Mouse (Mus musculus) naive thymus-derived CD4-positive, alpha-beta T cell, adult 2 months (primary cell): ENCODE data around the gene Six3.

Experiments
- DNase-seq: peaks from one replicate; pipeline ENCODE4 v3.0.0-alpha.2; 2011; ENCODE audit warnings: low read depth

Six3 gene

DNA sequence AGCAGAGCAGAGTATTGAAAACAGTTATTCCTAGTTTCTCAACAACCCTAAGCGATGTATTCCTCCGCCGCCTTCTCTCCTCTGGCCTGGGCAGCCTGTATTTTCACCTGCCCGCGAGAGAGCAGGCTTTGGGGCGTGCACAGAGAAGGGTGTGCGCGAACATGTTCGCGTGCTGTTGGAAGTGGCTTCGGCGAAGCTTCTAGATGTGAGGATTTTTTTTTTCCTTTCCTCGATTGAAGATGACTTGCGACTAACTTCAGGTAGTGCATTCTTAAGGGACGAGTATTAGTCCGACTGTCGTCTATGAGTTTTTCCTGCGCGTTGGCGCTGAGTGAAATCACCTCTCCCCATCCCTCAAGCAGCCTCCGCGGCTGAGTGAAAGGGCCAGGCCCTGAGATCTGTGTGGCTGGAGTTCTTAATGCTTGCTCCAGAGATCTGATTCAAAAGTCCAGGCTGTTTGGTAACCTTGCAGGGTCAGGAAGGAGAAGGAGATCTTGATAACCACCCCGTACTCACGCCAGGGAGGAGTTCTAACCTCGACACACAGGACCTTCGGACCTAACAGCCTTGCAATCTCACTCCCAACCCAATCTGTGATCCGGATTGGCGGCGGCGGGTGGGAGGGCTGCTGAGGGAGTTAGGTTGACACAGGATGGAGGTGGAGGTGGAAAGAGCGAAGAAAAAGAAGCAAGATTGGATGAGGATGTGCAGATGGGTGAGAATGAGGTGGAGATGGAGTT lies 712 bp upstream of the Six3 start:
- no peak for DNase-seq

DNA sequence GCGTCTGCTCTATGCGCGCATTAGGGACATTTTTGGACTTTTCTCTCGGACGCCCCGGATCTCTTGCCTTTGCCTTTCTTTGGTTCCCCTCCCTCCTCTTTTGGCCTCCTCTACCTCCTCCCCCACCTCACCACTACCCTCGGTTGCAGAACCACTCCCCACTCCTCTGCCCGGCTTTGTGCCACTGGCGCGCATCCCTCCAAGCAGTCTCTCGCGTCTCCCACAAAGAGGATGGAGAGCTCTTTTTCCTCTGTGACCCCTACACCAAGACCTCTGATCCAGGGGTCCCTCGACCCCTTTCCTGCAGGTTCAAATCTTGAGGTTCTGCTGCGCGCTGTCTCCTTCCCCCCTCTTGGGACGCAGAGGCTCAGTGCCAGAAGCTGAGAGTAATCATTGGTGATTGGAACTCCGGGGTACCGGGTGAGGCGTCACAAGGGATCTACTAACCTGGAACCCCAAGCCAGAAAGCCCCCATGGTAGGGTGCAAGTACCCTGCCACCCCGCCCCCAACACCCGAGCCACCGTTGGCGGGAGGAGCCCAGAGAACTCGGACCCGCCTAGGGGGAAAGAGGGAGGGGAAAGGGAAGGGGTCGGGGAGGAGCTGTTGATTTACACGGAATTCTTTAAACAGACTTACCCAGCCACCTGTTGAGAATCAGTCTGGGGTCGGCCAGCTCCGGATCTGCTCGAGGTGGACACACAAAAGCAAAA lies 758 bp downstream of the Six3 start:
- DNase-seq, result no peak

DNA sequence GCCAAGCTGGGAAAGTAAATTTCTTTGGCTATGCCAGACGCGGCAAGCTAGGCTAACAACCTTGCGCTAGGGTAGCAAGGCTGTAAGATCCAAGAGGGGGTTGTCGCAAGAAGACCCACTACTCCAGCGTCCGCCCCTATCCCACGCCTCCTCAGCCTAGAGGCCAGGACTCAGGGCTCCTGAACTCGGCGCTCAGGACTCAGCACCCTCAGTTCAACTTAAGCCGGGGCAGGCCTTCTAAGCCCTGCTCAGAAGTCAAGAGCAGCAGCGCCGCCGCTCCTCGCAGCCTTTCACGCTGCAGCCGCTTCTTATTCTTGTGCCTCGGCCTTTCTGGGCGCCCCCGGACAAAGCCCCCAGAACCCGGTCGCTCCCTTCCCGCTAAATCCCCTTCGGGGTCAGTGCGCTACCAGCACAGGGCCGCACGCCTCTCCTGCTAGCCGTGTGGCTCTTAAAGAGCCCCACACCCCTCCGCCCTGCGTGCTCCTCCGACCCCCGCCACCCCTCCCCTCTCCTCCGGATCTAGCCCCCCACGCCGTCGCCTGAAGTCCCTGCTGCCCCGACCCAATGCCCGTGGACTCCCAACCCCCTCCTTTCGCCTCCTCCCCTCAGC lies 1.4 kb downstream of the Six3 start:
- no peak for DNase-seq

GRCm38 (mm10) chr17:85615586-85615985 lies 2.2 kb downstream of the Six3 start:
- DNase-seq, result no peak

DNA sequence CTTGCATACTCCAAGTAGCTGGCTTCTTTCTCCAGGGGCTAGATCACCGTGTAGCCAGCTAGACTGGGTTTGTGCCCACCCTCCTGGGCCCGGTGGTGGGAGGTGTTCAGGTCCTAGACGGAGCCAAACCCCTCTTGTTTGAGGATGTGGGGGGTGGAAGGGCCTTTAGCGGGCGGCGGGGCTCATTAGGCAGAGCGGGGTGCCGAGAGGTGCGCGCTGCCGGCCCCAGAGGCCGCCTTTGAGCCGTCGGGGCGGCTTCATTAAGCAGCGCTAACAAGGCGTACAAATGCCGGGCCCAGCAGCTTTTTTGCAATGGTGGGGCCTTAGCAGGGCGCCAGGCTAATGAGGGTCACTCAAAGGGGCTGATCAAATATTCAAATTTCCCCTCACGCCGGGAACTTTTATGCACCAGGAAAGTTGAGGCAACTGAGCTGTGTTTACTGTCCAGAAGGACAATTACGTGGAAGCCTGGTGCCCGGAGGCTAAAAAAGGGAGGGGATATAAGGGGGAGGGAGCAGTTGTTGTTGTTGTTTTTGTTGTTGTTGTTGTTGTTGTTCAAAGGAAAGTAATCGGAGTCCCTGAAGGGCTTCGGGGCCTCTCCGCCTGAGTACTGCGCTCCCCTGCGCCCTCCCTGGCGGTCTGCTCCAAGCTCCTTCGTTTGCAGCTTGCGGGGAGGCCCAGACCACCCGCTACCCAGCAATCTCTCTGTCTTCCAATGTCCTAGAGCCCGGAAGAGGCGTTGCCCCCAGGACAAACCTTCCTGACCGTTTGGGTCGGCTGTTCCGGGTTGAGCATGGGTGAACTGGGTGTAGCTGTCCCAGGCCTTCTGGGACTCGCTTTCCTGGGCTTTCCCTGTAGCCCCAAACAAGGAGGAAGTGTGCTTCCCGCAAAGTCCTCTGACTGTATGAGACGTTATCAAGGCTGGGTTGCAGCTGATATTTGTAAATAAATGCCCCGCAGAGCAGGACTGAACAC lies 3.4 kb downstream of the Six3 start:
- no peak for DNase-seq

- no peak for DNase-seq
Measured at GRCm38 (mm10) chr17:85617566-85618358, 4.4 kb downstream of the Six3 start.

- no peak for DNase-seq
Measured at GRCm38 (mm10) chr17:85618359-85619112, 5.1 kb downstream of the Six3 start.

GRCm38 (mm10) chr17:85619113-85620085 lies 6.0 kb downstream of the Six3 start:
- no peak for DNase-seq

DNA sequence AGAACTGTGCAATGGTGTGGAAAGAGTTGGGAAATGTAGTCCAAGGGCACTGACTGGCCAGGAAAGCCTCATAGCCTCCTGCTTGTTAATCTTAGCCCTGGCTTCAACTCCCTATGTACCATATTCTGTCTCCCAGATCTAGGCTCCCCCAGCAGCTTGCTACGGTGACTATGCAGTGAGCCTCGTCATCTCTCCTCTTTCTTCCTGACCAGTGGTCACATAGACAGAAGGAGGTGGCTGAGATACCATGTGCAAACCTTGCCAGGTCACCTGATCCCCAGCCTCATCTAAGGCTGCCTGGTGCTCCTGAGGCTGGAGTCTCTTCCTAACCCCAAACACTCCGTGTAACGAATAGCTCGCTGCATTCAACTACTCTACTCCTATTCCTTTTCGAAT lies 6.7 kb downstream of the Six3 start:
- DNase-seq, result no peak

GRCm38 (mm10) chr17:85620680-85621504 lies 7.5 kb downstream of the Six3 start:
- DNase-seq, result no peak

DNA sequence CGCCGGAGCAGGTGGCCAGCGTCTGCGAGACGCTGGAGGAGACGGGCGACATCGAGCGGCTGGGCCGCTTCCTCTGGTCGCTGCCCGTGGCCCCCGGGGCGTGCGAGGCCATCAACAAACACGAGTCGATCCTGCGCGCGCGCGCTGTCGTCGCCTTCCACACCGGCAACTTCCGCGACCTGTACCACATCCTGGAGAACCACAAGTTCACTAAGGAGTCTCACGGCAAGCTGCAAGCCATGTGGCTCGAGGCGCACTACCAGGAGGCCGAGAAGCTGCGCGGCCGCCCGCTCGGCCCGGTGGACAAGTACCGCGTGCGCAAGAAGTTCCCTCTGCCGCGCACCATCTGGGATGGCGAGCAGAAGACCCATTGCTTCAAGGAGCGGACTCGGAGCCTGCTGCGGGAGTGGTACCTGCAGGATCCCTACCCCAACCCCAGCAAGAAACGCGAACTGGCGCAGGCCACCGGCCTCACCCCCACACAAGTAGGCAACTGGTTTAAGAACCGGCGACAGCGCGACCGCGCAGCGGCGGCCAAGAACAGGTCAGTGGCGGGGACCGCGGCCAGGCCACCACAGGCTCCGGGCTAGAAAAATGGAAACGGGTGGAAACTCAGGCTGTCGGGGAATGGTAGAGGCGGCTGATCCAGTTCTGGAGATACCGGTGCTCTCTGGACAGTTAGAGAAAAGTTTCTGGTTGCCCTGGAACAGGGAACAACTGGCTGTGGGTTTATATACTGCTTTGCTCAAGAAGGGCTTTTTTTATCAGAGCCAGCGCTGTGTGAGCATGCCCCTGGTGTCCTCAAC lies 8.3 kb downstream of the Six3 start:
- no peak for DNase-seq

DNA sequence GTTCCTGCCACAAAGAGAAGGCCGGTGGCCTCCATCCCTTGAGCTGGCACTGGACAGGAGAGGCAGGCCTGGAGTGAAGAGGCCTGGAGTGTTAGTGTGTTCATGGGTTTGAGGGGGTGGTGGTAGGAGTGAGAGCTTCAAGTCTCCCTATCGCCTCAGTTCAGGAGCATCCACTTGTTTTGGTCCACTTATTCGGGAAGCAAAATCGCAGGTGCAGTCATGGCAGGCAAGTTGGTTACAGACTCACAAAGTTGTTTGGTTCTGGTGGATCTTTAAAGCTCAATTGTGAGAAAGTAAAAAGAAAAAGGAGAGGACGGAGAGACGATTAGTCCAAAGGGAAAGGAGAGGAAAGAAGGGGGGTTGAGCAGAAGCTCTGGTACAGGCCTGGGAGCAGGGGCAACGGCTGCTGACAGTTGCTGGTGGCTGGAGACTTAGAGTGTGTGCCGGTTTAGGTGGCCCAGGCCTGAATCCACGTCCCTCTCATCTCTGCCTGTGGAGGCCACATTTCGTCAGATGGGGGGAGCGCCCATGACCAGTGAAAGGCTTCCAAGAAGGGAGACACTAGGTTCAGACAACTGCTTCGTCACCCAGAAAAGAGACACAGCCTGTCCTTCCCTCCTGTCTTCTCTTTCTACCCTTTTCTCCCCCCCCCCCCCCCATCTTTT lies 9.2 kb downstream of the Six3 start:
- no peak for DNase-seq

DNA sequence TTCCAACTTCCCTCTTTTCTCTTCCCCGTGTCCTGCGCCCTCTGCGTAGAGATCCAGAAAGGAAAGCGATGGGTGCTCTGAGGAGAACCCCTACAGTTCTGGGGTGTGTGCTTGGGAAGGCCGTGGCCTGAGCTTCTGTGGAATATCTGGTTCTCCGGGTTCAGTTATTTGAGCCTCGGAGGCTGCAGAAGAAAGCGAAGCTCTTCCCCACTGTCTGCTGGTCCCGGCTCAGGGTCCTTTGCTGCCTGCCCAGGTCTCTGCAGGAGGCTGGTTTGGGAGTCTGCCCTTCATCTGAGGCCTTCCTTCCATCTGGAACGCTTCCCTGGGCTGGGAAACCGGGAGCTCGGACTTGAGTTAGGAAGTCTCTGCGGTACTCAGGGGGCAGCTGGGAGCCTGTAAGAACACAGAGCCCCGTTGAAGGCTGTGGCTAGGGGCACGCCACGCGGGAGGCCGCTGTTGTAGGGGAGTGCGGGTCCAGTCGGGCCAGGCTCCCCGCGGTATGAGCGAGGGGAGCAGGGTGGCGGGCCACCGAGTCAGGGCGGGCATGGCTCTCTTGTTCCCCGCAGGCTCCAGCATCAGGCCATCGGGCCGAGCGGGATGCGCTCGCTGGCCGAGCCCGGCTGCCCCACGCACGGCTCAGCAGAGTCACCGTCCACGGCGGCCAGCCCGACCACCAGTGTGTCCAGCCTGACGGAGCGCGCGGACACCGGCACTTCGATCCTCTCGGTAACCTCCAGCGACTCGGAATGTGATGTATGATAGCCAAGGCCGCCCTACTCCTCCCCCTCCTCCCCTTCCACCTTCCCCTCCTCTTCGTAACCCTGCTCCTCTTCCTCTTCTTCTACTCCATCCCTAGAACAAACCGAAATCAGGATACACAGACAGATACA lies 10.0 kb downstream of the Six3 start:
- DNase-seq, result no peak

- DNase-seq, result no peak
Measured at GRCm38 (mm10) chr17:85624051-85624420, 10.6 kb downstream of the Six3 start.

- no peak for DNase-seq
Measured at GRCm38 (mm10) chr17:85624981-85625940, 11.9 kb downstream of the Six3 start.
